Mouse (Mus musculus) kidney, postnatal 14 days (tissue): Measurements from ENCODE around the gene Chst5.
"Not testable (repeated sequence)": the region's sequence is repeated elsewhere in the genome, so short reads cannot be mapped to it uniquely, and the experiment has no call there.

Experiments
- DNase-seq: peaks from one replicate; pipeline ENCODE4 v3.0.0; 2022; ENCODE audit warnings: mixed read lengths

The Chst5 gene

DNA sequence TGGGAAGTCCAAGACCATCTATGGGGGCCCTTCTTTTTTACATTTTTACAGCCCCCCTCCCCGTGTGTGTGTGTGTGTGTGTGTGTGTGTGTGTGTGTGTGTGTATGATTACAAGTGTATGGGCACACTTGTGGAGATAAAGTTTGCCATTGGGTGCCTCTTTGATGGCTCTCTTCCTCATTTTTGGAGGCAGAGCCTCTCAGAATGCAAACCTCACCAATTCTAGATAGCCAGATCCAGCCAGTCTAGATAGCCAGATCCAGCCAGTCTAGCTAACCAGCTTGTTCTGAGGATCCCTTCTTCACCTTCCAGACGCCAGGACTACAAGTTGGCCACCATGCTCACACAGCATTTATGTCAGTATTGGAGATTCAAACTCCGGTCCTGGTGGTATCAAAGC lies 39.0 kb downstream of the Chst5 start:
- DNase-seq, result no peak

DNA sequence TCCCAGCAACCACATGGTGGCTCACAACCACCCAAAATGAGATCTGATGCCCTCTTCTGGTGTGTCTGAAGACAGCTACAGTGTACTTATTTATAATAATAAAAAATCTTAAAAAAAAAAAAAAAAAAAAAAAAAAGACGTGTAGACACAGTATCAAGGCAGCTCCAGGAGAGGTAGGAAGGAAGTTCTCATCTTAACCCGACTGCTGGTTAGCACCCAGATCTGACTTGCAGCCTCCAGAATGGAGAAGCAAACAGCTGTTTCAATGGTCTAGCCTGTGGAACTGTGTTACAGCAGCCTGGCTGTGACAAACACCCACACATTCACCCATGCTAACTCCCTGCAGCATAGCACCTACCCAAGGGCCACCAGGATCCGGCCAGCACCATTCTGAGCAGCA lies 39.9 kb downstream of the Chst5 start:
- DNase-seq, result no peak

DNA sequence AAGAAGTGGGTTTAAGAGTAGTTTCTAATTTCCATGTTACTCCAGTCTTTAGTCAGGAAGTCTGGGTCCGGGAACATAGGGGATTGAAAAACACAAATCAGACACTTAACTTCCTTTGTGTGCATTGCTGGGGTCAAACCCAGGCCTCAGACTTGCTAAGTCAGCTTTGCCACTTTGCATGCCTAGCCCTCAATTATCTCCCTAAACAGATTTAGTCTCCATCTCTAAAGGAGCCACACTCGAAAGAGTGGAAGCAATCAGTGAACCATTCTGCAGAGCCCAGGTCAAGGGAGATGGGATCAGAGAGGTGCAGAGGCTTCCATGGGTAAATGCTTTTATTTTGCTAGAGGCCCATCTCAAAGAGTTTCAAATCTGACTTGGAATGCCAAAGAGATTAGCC lies 41.6 kb downstream of the Chst5 start:
- DNase-seq, result no peak

DNA sequence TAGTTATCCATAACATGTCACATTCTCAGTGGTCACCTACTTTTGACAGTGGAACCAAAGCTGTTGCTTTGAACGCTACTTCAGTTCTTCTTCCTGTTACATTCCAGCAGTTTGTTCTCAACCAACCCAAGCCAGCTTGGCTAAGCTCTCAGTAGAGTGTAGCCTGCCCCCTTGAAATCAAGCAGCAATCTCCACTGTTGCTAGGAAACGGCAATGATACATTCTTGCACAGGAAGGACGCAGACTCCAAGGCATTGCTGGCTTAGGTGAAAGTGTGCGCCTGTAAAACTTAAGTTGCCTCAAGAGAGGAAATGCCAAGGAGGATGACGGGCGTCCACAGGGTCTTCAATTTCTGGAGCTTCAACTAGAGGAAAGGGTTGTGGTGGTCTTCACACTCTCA lies 44.4 kb downstream of the Chst5 start:
- DNase-seq, result peak; percentile 40

DNA sequence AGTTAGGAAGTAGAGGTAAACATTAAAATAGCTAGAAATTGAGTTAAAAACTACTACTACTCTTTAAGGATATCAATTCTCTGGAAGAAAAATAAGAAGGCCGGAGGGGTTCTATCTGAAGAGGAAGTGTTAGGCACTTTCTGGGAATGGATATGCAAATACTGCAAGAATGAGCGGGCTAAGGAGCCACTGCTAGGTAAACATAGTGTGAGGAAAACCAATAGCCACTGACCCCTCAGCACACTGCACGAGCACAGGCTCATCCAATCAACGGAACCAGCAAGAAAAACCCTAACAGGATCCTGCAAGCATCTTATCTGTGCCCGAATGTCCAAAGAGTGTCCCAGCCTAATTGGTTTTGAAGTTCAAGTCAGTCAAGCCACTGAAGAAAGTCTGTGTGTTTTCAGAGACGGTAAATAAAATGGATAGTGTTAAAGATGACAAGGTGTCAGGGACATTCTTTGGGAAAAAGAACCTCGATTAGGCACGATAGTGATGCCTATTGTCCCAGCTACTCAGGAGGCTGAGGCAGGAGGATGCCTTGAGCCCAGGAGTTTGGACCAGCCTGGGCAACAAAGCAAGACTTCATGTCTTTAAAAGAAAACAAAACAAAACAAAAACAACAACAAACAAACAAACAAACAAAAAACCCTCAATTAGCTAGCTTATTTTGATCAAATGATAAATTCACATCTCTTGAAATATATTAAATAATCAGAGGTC lies 45.0 kb downstream of the Chst5 start:
- no peak for DNase-seq

DNA sequence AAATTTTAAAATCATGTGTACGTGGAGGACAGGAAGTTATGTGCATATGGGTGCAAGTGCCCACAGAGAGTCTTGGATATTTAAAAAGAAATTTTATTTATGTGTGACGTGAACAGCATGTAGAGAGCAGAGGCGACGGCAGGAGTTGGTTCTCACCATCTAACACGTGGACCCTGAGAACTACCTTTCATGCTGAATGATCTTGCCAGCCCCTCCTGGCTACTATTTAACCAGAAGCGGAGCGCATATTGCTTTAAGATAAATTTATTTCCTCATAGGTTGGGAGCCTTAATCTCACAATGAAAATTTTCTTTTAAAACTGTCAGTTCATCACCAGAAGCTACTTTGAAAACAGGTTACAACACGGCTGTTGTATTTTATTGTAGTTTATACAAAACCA lies 45.6 kb downstream of the Chst5 start:
- no peak for DNase-seq

DNA sequence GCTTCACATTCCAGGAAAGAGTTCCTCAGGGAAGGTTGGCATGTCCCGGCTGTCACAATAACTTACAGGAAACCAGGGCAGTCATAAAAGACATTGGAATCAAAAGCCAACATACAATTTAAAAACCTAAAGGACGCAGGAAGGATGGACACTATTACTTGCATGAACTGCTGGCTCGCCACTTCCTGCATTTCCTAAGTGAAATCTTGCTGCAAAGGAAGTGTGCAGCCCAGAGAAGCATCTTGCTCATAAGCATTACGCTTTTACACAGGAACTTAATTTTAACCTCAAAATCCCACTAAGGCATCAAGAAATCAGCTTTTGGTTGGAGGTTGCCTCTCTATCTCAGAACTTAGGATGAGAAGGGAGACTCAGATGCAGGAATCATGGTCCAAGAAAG lies 47.0 kb downstream of the Chst5 start:
- peak; percentile 19 for DNase-seq

DNA sequence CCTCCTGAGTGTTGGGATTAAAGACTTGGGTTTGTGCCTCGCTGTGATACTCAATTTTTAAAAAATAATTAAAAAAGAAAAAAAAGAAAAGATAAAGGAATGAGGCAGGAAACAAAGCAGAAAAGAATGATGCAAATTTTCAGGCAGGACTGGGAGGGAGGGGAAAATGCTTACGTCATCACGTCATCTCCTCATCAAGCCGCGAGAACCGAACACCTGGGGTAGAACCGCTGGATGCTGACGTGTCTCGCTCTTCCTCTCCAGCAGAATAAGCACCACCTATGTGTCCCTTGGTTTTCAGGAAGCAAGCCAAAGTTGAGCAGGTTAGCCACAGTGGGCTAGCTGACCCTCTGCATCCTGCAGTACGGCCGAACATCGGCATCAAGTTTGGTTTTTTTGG lies 54.3 kb downstream of the Chst5 start:
- no peak for DNase-seq

DNA sequence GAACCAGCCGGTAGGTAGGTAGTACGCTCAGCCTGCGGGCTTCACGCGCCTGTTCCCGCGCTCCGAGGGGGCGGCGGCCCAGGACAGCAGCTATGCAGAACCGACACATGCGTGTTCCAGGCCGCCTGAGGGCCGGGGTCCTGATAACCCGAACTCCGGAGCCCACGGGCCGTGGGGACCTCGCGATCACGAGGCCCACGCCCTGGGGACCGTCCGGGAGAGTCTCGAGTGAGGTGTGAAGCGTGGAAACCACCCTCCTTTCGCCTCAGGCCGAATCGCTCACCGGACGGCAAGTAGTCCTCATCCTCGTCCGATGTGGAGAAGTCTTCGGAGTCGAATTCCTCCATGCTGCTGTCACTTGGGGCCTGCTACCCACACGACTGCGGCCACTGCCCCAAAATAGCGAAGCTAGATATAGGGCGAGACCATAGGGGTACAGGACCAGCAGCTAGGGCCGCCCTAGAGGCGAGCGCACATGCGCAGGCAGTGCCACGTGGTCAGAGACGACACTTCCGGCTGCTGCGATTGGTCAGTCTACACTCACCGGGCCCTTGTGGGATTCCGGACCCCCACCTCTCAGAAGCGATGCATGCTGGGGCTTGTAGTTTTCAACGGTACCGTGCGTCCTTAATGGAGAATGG lies 56.3 kb downstream of the Chst5 start, which contains the start of gene Cfdp1:
TSS of gene Cfdp1 (minus strand) at position 431 of the 641 bp plus-strand sequence.
- peak; percentile 98 for DNase-seq

DNA sequence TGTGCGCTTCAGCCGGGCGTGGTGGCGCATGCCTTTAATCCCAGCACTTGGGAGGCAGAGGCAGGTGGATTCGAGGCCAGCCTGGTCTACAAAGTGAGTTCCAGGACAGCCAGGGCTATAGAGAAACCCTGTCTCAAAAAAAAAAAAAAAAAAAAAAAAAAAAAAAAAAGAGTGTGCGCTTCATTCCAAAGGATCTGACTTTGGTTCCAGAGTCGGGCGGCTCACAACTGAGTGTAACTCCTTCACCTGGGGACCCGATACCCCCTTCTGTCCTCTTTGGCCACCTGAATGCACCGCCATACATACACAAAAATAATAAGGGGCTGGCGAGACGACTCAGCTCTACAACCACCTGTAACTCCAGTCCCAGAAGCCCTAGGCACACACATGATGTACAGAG lies 57.0 kb downstream of the Chst5 start:
- not testable (repeated sequence) for DNase-seq

DNA sequence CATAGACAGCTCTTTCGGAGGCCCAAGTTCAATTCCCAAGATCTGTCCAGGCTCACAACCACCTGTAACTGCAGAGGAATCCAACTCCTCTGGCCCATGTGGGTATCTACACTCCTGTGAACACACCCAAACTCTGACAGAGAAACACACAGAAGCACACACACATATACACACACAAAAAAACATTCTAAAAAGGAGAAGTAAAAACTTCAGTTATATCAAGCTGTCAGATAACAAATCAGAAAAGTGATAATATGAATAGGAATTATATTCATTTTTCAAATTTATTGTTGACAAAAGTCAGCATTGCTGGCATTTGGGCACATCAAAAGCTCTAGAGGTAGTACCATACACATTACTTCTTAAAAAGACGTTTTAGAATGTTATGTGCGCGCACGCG lies 63.5 kb downstream of the Chst5 start:
- no peak for DNase-seq
